Mouse (Mus musculus) CH12.LX (cell line): ENCODE data around the gene Dpep3.

Experiments used
- CTCF ChIP-seq, 2 experiments: IDR thresholded peaks in 1 of 2; conservative IDR thresholded peaks in 1 of 2; 2 replicates each; pipeline ENCODE4 v1.5.1; 2011 to 2012; ENCODE audit warnings: low read depth in 2 of 2, low read length in 2 of 2, improper control_type of control experiment in 1 of 2, inconsistent platforms in 1 of 2, mild to moderate bottlenecking in 1 of 2, moderate library complexity in 1 of 2
- MAX ChIP-seq: IDR thresholded peaks from 2 replicates; pipeline ENCODE4 v1.6.1; 2011; ENCODE audit warnings: low read length, improper control_type of control experiment
- MAZ ChIP-seq: IDR thresholded peaks from 2 replicates; pipeline ENCODE4 v1.6.1; 2012; ENCODE audit warnings: low read depth, mild to moderate bottlenecking, inconsistent platforms, low read length, improper control_type of control experiment, moderate library complexity
- UBTF ChIP-seq: IDR thresholded peaks from 2 replicates; pipeline ENCODE4 v1.6.1; 2012; ENCODE audit warnings: low read depth, mild to moderate bottlenecking, inconsistent platforms, low read length, improper control_type of control experiment, moderate library complexity
- ZMIZ1 ChIP-seq: IDR thresholded peaks from 2 replicates; pipeline ENCODE4 v1.6.1; 2012; ENCODE audit warnings: low read depth, mild to moderate bottlenecking, inconsistent platforms, low read length, improper control_type of control experiment

- TF ChIP-seq CTCF (conservative IDR thresholded peaks at IDR 0.05 in 1 of 2, IDR thresholded peaks at IDR 0.05 in 1 of 2; ENCODE audit: low read depth in 2 of 2, low read length in 2 of 2) (no peak), ZMIZ1 (no peak), MAZ (no peak), MAX (no peak), UBTF (no peak)
These were observed 37.1 kb upstream of the Dpep3 start for GRCm38 (mm10) chr8:106016284-106016683.
